Mouse (Mus musculus): Measurements from ENCODE around the gene Myo5a. TPM values are rescaled to one million over a fixed set of nuclear protein-coding genes. Genes with fewer than 3 reads are reported as not detected.
A peak's percentile ranks its signal among the peaks of the same experiment; 100 is the strongest.

The Myo5a gene
- polyA plus RNA-seq, 1 experiment from 2014 or later: 1.5 TPM

DNA sequence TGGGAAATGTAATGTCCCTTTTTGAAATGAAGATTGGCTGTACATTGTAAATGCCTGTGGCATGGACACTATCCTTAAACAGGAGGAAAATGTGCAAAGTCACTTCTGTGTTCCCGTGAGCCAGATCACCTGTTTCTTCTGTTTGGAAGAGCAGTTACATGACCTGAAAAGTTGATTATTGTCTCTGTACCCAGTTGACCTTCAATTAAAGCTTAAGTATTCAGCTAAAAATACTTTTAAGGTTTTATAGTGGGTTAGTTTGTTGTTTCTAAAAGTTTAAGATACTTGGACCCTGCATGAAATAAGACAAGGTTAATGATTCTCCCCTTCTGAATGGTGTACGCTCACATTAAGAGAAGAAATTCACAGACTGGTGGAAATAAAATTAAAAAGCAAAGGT is 30.2 kb upstream of the Myo5a start:
- Histone ChIP-seq H3K27ac (replicated peaks) (no peak overlapping the region), H3K9ac (no peak overlapping the region)
- 67% methylated on average over 2 of the region's 2 CpGs for WGBS (ENCODE audit: insufficient replicate concordance)

DNA sequence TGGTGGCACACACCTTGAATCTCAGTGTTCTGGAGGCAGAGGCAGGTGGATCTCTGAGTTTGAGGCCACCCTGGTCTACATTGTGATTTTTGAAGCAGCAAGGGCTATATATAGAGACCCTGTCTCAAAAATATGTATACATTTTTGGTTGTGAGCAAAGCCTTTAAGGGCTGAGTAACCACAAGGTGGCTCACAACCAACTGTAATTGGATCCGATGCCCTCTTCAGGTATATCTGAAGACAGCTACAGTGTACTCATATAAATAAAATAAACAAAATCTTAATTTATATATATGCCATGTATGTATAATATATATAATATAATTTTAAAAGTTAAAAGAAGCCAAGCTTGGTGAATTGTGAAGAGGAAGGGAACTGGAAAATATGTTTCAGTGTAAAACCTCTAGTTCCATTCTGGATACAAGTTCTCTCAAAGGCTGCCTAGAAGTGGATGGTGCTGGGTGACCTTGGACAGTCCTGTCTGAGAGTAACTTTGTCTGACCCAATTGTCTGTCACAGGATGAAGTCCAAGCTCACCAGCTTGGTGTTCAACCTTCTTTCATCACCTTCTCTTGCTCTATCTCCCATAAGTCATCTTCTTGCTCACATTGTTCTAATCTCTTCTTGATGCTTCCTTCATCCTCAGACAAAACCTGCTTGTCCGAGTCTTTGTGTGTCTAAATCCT is 28.8 kb upstream of the Myo5a start:
- H3K4me1 ChIP-seq (replicated peaks): peaks cover 31% of the 10 kb centered on the region
- WGBS (ENCODE audit: insufficient replicate concordance): 70% methylated on average over 2 of the region's 2 CpGs

More for the DNA sequence above, 30.2 kb upstream of the Myo5a start:
- no peaks in the 10 kb centered on the region for H3K27me3 ChIP-seq
- no peak for ATAC-seq (ENCODE audit: insufficient read depth)
- H3K9me3 ChIP-seq (replicated peaks): no peaks in the 10 kb centered on the region
- H3K36me3 ChIP-seq (replicated peaks): peaks cover 10% of the 10 kb centered on the region; the same call in 1 of the 2 replicates
- no peak overlapping the region for H3K4me3 ChIP-seq (replicated peaks)
- no peak overlapping the region for H3K4me2 ChIP-seq
- H3K4me1 ChIP-seq (replicated peaks): peaks cover 33% of the 10 kb centered on the region

DNA sequence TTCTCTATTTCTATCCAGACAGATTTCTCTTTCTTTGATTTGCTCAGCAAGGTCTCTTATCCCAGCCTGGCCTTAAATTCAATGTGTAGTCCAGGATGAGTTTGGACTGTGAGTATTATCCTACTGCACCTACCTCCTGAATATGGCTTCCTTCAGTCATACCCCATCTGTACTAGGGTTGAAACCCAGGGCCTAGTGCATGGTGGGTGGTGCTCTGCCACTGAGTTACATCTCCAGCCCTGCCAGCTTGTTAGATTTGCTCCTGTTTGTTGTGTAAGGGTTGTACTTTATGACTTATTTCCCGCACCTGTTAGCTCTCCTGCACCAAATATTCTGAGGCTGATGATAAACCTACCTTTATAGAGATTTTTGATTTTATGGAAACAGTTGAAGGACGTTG is 27.6 kb upstream of the Myo5a start:
- Histone ChIP-seq H3K4me2 (no peak overlapping the region), H3K36me3 (replicated peaks) (peaks cover 15% of the 10 kb centered on the region; the same call in 1 of the 2 replicates), H3K27me3 (no peaks in the 10 kb centered on the region), H3K4me1 (replicated peaks) (peaks cover 26% of the 10 kb centered on the region), H3K4me3 (replicated peaks) (no peak overlapping the region), H3K9ac (no peak overlapping the region), H3K9me3 (replicated peaks) (no peaks in the 10 kb centered on the region), H3K27ac (replicated peaks) (no peak overlapping the region)
- WGBS (ENCODE audit: insufficient replicate concordance): 75% methylated on average over 2 of the region's 2 CpGs
- ATAC-seq (ENCODE audit: insufficient read depth): no peak

More for the DNA sequence above, 28.8 kb upstream of the Myo5a start:
- Histone ChIP-seq H3K27ac (replicated peaks) (no peak overlapping the region), H3K4me3 (replicated peaks) (no peak overlapping the region), H3K27me3 (no peaks in the 10 kb centered on the region), H3K9ac (no peak overlapping the region), H3K36me3 (replicated peaks) (peaks cover 10% of the 10 kb centered on the region; the same call in 1 of the 2 replicates), H3K9me3 (replicated peaks) (no peaks in the 10 kb centered on the region), H3K4me2 (no peak overlapping the region)
- no peak for ATAC-seq (ENCODE audit: insufficient read depth)

DNA sequence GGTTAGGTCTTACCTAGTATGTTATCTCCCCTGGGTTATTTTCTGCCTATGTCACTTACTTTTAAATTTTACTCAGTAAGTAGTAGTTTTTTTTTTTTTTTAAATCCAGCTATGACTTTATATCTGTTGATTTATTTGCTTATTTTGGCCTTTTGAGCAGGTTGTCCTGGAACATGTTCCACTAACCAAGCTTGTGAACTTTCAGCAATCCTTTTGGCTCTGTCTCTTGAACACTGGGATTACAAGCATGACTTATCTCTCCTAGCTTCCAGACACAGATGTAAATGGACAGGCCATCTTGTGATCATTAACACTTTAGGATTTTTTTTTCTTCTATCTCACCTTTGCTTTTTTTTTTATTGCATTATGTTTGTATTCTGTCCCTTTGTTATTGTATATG is 23.7 kb upstream of the Myo5a start:
- H3K27me3 ChIP-seq: no peaks in the 10 kb centered on the region
- H3K4me2 ChIP-seq: no peak overlapping the region
- no peak overlapping the region for H3K4me3 ChIP-seq (replicated peaks)
- ATAC-seq (ENCODE audit: insufficient read depth): no peak
- peaks cover 12% of the 10 kb centered on the region; the same call in 1 of the 2 replicates for H3K36me3 ChIP-seq (replicated peaks)
- no peak overlapping the region for H3K27ac ChIP-seq (replicated peaks)
- H3K4me1 ChIP-seq (replicated peaks): peaks cover 10% of the 10 kb centered on the region
- H3K9ac ChIP-seq: no peak overlapping the region
- no peaks in the 10 kb centered on the region for H3K9me3 ChIP-seq (replicated peaks)

DNA sequence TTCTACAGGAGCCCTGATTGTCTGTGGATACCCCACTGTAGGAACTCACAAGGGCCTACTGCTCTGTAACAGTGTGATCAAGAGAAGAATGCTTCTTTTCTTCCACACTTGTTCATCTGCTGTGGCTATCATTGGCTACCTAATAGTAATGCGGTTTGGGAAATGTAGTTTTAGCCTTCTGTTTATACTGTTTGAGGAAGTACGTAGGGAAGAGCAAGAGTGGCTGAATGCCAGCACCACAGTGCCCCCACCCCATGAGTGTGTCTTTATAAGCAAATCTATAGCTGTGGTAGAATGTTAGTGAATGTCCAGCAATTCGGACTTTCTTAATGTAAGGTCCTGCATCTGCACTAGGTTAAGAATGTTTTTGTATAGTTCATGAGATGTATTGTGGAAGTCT is 21.7 kb upstream of the Myo5a start:
- no peak for ATAC-seq (ENCODE audit: insufficient read depth)
- Histone ChIP-seq H3K27ac (replicated peaks) (no peak overlapping the region), H3K27me3 (no peaks in the 10 kb centered on the region), H3K4me2 (no peak overlapping the region), H3K36me3 (replicated peaks) (0 out of 2 replicates have a peak, but pooled peaks cover 10% of the 10 kb centered on the region), H3K9me3 (replicated peaks) (no peaks in the 10 kb centered on the region), H3K4me1 (replicated peaks) (peaks cover 10% of the 10 kb centered on the region), H3K9ac (no peak overlapping the region), H3K4me3 (replicated peaks) (no peak overlapping the region)
- 56% methylated on average over 3 of the region's 3 CpGs for WGBS (ENCODE audit: insufficient replicate concordance)

DNA sequence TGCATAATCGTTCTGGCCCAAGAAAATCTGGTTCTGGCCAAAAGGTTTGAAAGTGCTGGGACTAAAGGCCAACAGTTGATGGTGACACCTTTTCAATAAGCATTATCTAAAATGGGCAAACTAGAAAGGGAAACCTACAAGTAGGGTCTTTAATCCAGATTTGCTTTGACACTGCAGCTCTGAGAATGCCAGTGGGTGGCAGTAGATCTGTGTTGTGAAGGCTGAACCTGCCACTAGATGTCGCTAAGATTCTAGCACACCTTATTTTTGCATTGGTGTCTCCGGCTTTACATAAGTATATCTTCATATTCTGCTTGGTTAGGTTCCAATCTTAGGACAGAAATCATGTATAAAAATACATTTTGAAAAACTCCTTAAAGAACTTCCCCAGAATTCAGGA is 20.8 kb upstream of the Myo5a start:
- 30% methylated on average over 3 of the region's 3 CpGs for WGBS (ENCODE audit: insufficient replicate concordance)
- Histone ChIP-seq H3K36me3 (replicated peaks) (0 out of 2 replicates have a peak, but pooled peaks cover 15% of the 10 kb centered on the region), H3K9ac (no peak overlapping the region), H3K4me2 (no peak overlapping the region), H3K27ac (replicated peaks) (no peak overlapping the region), H3K27me3 (no peaks in the 10 kb centered on the region), H3K9me3 (replicated peaks) (no peaks in the 10 kb centered on the region), H3K4me3 (replicated peaks) (no peak overlapping the region), H3K4me1 (replicated peaks) (peaks cover 5% of the 10 kb centered on the region)
- ATAC-seq (ENCODE audit: insufficient read depth): no peak

DNA sequence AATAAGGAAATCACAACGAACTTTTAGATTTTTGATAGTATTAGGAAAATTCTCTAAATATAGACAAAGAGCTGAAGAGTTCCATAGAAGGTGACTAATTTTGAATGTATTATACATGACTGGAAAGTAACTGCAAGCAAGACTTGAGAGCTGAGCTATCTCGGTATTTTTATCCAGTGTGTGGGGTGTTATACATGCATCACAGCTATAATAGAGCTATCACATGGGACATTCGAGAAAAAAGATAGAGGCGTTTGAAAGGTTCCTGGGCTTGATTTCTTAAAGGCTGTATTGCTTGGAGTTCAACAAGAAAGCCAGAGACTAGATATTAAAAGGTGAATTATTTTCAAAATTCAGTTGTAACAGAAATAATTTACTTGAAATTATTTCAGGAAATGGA is 19.0 kb upstream of the Myo5a start:
- Histone ChIP-seq H3K9me3 (replicated peaks) (no peaks in the 10 kb centered on the region), H3K27me3 (no peaks in the 10 kb centered on the region), H3K27ac (replicated peaks) (no peak overlapping the region), H3K36me3 (replicated peaks) (peaks cover 24% of the 10 kb centered on the region), H3K4me2 (no peak overlapping the region), H3K4me1 (replicated peaks) (no peaks in the 10 kb centered on the region), H3K4me3 (replicated peaks) (no peak overlapping the region), H3K9ac (no peak overlapping the region)
- 78% methylated on average over 4 of the region's 4 CpGs for WGBS (ENCODE audit: insufficient replicate concordance)
- ATAC-seq (ENCODE audit: insufficient read depth): no peak

DNA sequence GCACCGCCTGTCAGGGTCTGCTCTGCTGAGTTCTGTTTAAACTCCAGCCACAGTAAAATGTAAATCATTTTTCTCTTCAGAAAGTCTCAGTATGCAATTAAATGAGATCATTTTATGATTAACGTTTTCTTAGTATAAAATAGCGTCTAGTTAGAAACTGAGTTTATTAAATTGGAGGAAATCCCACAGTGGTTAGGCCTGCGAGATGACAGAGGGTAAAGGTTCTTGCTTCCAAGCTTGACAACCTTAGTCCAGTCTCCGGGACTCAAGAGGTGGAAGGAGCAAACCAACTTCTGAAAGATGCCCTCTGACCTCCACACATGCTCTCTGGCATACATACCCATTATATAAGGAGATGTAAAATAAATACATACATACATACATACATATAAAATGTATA is 15.8 kb upstream of the Myo5a start:
- Histone ChIP-seq H3K9ac (no peak overlapping the region), H3K4me3 (replicated peaks) (no peak overlapping the region), H3K27ac (replicated peaks) (no peak overlapping the region), H3K4me1 (replicated peaks) (no peaks in the 10 kb centered on the region), H3K4me2 (no peak overlapping the region), H3K36me3 (replicated peaks) (peaks cover 45% of the 10 kb centered on the region), H3K9me3 (replicated peaks) (no peaks in the 10 kb centered on the region), H3K27me3 (no peaks in the 10 kb centered on the region)
- WGBS (ENCODE audit: insufficient replicate concordance): 79% methylated on average over 5 of the region's 5 CpGs
- no peak for ATAC-seq (ENCODE audit: insufficient read depth)

DNA sequence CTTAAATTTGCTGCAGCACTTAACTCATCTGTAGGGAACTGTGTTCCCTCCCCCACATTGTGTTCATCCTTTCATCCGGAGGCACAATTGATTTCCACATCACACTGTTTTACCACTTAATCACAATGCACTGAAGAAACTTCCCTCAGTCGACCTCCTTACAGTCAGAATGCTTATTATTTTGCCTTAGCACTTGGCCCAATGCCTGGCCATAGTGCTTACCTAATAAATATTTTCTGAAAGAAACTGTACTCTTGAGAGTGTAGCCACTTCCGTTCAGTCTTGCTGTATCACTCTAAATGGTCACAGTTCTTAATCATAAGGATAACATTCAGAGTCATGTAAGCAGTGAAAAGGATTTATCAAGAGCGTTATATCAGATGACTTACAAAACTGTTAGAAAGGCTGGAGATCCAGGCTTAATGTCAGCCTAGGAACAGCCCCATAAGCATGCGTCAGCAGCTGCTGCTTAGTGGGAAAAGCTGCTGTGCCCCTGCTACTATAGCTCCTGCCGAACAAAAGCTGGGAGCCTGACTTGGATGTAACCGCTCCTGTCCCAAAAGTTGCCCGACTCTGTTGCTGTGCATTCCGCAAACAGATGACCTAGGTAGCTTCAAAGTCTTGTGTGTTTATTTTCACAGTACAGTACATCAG is 6.0 kb upstream of the Myo5a start:
- H3K9me3 ChIP-seq (replicated peaks): no peaks in the 10 kb centered on the region
- no peak overlapping the region for H3K27ac ChIP-seq (replicated peaks)
- H3K4me2 ChIP-seq: no peak overlapping the region
- ATAC-seq (ENCODE audit: insufficient read depth): no peak
- peaks cover 6% of the 10 kb centered on the region for H3K27me3 ChIP-seq
- 63% methylated on average over 9 of the region's 9 CpGs for WGBS (ENCODE audit: insufficient replicate concordance)
- no peak overlapping the region for H3K4me3 ChIP-seq (replicated peaks)
- H3K9ac ChIP-seq: no peak overlapping the region
- no peaks in the 10 kb centered on the region for H3K4me1 ChIP-seq (replicated peaks)
- 0 out of 2 replicates have a peak, but pooled peaks cover under 1% of the 10 kb centered on the region for H3K36me3 ChIP-seq (replicated peaks)

DNA sequence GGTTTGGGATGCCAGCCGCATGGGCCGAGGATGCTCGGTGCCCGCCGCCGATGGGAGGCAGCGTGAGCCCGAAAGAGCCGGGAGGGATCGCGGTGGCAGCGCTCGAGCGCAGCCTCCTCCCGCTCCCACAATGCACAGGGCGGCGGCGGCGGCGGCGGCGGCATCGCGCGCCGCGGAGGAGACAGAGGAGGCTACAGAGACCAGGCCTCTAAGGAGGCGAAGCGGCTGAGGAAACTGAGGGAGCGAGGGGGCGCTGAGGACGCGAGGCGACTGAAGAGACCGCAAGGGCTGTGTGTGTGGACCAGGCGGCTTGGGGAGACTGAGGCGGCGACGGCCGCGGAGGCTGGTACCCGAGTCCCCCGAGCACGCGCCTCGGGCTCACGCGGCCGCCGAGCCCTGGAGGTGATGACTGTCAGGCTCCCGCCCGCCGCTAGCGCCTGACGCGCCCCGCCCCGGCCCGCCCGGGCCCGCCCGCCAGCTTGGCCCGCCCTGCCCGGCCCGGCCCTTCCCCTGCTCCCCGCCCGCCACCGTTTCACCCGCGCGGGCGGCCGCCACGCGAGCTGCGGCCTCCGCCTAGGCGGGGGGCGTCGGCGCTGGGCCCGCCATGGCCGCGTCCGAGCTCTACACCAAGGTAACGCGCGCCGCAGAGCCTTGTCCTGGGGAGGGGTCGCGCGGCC is 352 bp downstream of the Myo5a start:
- Histone ChIP-seq H3K9me3 (replicated peaks) (no peaks in the 10 kb centered on the region), H3K4me3 (replicated peaks) (peak overlapping the region; percentile 66), H3K9ac (peak overlapping the region; percentile 57; the same call in 1 of the 2 replicates), H3K27ac (replicated peaks) (peak overlapping the region; percentile 29; the same call in 1 of the 2 replicates), H3K27me3 (peaks cover 43% of the 10 kb centered on the region), H3K4me2 (peak overlapping the region; percentile 91), H3K36me3 (replicated peaks) (no peaks in the 10 kb centered on the region), H3K4me1 (replicated peaks) (peaks cover 16% of the 10 kb centered on the region)
- under 1% methylated on average over 62 of the region's 92 CpGs for WGBS (ENCODE audit: insufficient replicate concordance)
- ATAC-seq (ENCODE audit: insufficient read depth): peak; percentile 99

DNA sequence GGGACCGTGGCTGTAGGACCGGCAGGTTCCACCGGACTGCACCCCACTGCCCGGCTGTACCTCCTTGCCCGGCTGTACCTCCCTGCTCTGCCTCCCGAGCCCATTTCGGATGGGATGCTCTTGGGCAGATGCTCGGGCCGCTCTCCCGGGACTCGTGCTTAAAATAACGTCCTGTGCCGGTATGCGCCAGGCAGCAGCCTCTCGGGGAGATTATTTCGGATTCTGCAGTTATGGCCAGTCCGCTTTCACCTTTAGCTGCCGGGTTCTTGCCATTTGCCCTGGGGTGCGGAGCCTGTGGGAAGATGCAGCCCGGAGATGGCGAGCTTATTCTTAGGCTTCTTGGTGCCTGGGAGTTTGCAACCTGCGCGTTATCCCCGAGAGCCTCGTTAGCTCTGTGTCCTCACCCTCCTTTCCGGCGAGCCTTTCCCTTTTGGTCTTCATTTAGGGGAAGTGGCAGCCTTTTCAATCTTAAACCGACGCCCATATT is 934 bp downstream of the Myo5a start:
- Histone ChIP-seq H3K27me3 (peaks cover 43% of the 10 kb centered on the region), H3K4me1 (replicated peaks) (peaks cover 16% of the 10 kb centered on the region), H3K27ac (replicated peaks) (0 out of 2 replicates have a peak overlapping the region, but pooled peaks have one; percentile 19), H3K36me3 (replicated peaks) (no peaks in the 10 kb centered on the region), H3K9me3 (replicated peaks) (no peaks in the 10 kb centered on the region), H3K4me3 (replicated peaks) (peak overlapping the region; percentile 66), H3K9ac (peak overlapping the region; percentile 57; the same call in 1 of the 2 replicates), H3K4me2 (peak overlapping the region; percentile 91)
- peak; percentile 32; the same call in 1 of the 2 replicates for ATAC-seq (ENCODE audit: insufficient read depth)
- under 1% methylated on average over 29 of the region's 29 CpGs for WGBS (ENCODE audit: insufficient replicate concordance)

Data from liver, embryonic 15.5 days (tissue).